Mouse (Mus musculus): ENCODE results near the gene Fam129a. TPM values are rescaled to one million over a fixed set of nuclear protein-coding genes. Genes with fewer than 3 reads are reported as not detected.

Gene Fam129a
- total and polyA plus RNA-seq, 3 experiments = 27.8 to 48.3 (median 37.0) TPM

GRCm38 (mm10) chr1:151706397-151706752, 135.4 kb downstream of the Fam129a start:
- H3K9me3 ChIP-seq (replicated peaks; ENCODE audit: low read length) = no peaks in the 10 kb centered on the region
- no peak for DNase-seq (ENCODE audit: extremely low read depth)
- H3K4me1 ChIP-seq (ENCODE audit: control insufficient read depth in 1 of 2, insufficient read depth in 2 of 2) = peaks cover 0 to 40% of the 10 kb centered on the region in 2 experiments; a peak in 1 of 4 replicates
- peaks cover 76 to 88% of the 10 kb centered on the region in 2 experiments for H3K36me3 ChIP-seq (replicated peaks in 1 of 2; ENCODE audit: control insufficient read depth in 1 of 2, insufficient read depth in 1 of 2, low read length in 1 of 2)
- no peak for TF ChIP-seq POLR2A (IDR thresholded peaks at IDR 0.05; ENCODE audit: low read depth, low read length)
- TF ChIP-seq JUN (IDR thresholded peaks at IDR 0.05; ENCODE audit: insufficient read depth, low read depth, low read length) = no peak
- TF ChIP-seq GABPA (IDR thresholded peaks at IDR 0.05; ENCODE audit: insufficient replicate concordance, low read depth, low read length) = no peak
- no peak for TF ChIP-seq ZMIZ1 (IDR thresholded peaks at IDR 0.05; ENCODE audit: low read depth, low read length)
- TF ChIP-seq TBP (conservative IDR thresholded peaks at IDR 0.05; ENCODE audit: low read depth, low read length) = no peak
- no peak for TF ChIP-seq MEF2A (IDR thresholded peaks at IDR 0.05; ENCODE audit: borderline replicate concordance, low read depth, low read length)
- TF ChIP-seq USF1 (IDR thresholded peaks at IDR 0.05; ENCODE audit: low read depth, low read length) = no peak
- no peak for TF ChIP-seq POLR2AphosphoS2 (IDR thresholded peaks at IDR 0.05; ENCODE audit: low read depth, low read length)
- TF ChIP-seq USF2 (conservative IDR thresholded peaks at IDR 0.05; ENCODE audit: low read depth, low read length) = no peak
- no peak for TF ChIP-seq ELF1 (IDR thresholded peaks at IDR 0.05; ENCODE audit: low read depth, low read length)
- no peak for TF ChIP-seq MYC (IDR thresholded peaks at IDR 0.05; ENCODE audit: low read depth, low read length)
- no peak for TF ChIP-seq ZKSCAN1 (IDR thresholded peaks at IDR 0.05; ENCODE audit: borderline replicate concordance, low read depth, low read length)
- TF ChIP-seq SIN3A (IDR thresholded peaks at IDR 0.05; ENCODE audit: low read length) = no peak
- TF ChIP-seq MXI1 (IDR thresholded peaks at IDR 0.05; ENCODE audit: low read depth, low read length) = no peak
- TF ChIP-seq ETS1 (conservative IDR thresholded peaks at IDR 0.05; ENCODE audit: low read depth, low read length) = no peak
- no peak for TF ChIP-seq MAZ (IDR thresholded peaks at IDR 0.05; ENCODE audit: low read depth, low read length)
- in situ Hi-C loops (cut with MboI; ENCODE audit: low pct_ligation_motif_present, low pct_unique_long_range_greater_than_20kb, low sequenced_read_pairs) (loop anchor here (5.0 to 25.0 kb wide), 2 partner anchors 139 to 244 kb away; no protein-coding TSS in a partner anchor), dilution Hi-C loops (cut with MboI; ENCODE audit: extremely low pct_ligation_motif_present, extremely low pct_unique_long_range_greater_than_20kb, low sequenced_read_pairs) (no loop called here)
- H3K79me2 ChIP-seq (replicated peaks; ENCODE audit: control insufficient read depth, extremely low read depth, insufficient read depth, poor library complexity, severe bottlenecking) = no peaks in the 10 kb centered on the region
- H3K9ac ChIP-seq (ENCODE audit: insufficient read depth, low read depth) = no peak overlapping the region
- H3K27me3 ChIP-seq (replicated peaks) = no peaks in the 10 kb centered on the region
- no peak overlapping the region for H3K4me3 ChIP-seq (replicated peaks in 1 of 3; ENCODE audit: low read depth in 2 of 3, low read length in 2 of 3, poor library complexity in 1 of 3)
- H3K27ac ChIP-seq (ENCODE audit: insufficient read depth, low read depth) = no peak overlapping the region
- H3K4me2 ChIP-seq (ENCODE audit: insufficient read depth, low read depth, poor library complexity, severe bottlenecking) = no peak overlapping the region

- Histone ChIP-seq H3K36me3 (replicated peaks in 1 of 2; ENCODE audit: control insufficient read depth in 1 of 2, insufficient read depth in 1 of 2, low read length in 1 of 2) (peaks cover 60 to 83% of the 10 kb centered on the region in 2 experiments), H3K4me3 (replicated peaks in 1 of 3; ENCODE audit: low read depth in 2 of 3, low read length in 2 of 3, poor library complexity in 1 of 3) (no peak overlapping the region), H3K4me2 (ENCODE audit: insufficient read depth, low read depth, poor library complexity, severe bottlenecking) (no peak overlapping the region), H3K27me3 (replicated peaks) (no peaks in the 10 kb centered on the region), H3K27ac (ENCODE audit: insufficient read depth, low read depth) (no peak overlapping the region), H3K4me1 (ENCODE audit: control insufficient read depth in 1 of 2, insufficient read depth in 2 of 2) (peaks cover 0 to 28% of the 10 kb centered on the region in 2 experiments; a peak in 1 of 4 replicates), H3K9me3 (replicated peaks; ENCODE audit: low read length) (no peaks in the 10 kb centered on the region), H3K9ac (ENCODE audit: insufficient read depth, low read depth) (no peak overlapping the region), H3K79me2 (replicated peaks; ENCODE audit: control insufficient read depth, extremely low read depth, insufficient read depth, poor library complexity, severe bottlenecking) (no peaks in the 10 kb centered on the region)
- dilution Hi-C loops (cut with MboI; ENCODE audit: extremely low pct_ligation_motif_present, extremely low pct_unique_long_range_greater_than_20kb, low sequenced_read_pairs) (no loop called here), in situ Hi-C loops (cut with MboI; ENCODE audit: low pct_ligation_motif_present, low pct_unique_long_range_greater_than_20kb, low sequenced_read_pairs) (loop anchor here (5.0 to 25.0 kb wide), 2 partner anchors 142 to 247 kb away; no protein-coding TSS in a partner anchor)
- no peak for TF ChIP-seq TCF12 (IDR thresholded peaks at IDR 0.05; ENCODE audit: low read depth, low read length)
- TF ChIP-seq MAZ (IDR thresholded peaks at IDR 0.05; ENCODE audit: low read depth, low read length) = no peak
- TF ChIP-seq POLR2AphosphoS2 (IDR thresholded peaks at IDR 0.05; ENCODE audit: low read depth, low read length) = no peak
- no peak for TF ChIP-seq IRF4 (IDR thresholded peaks at IDR 0.05; ENCODE audit: low read depth, low read length)
- DNase-seq (ENCODE audit: extremely low read depth) = no peak
These were observed 138.2 kb downstream of the Fam129a start for GRCm38 (mm10) chr1:151708966-151709733.

Data from CH12.LX (cell line).